Mouse (Mus musculus): ENCODE data around the gene Diablo. TPM values are rescaled to one million over a fixed set of nuclear protein-coding genes. Genes with fewer than 3 reads are reported as not detected.
A peak's percentile ranks its signal among the peaks of the same experiment; 100 is the strongest.

Gene Diablo
- polyA plus RNA-seq, 1 experiment = 73.1 TPM

- Histone ChIP-seq H3K9ac (ENCODE audit: low read depth, poor library complexity, severe bottlenecking) (no peak overlapping the region), H3K36me3 (ENCODE audit: control insufficient read depth, insufficient read depth, low read length, poor library complexity, severe bottlenecking) (no peaks in the 10 kb centered on the region), H3K4me3 (ENCODE audit: low read depth, low read length) (no peak overlapping the region), H3K4me1 (ENCODE audit: control insufficient read depth, insufficient read depth, low read length) (peaks cover 2% of the 10 kb centered on the region), H3K9me3 (replicated peaks; ENCODE audit: control insufficient read depth, insufficient read depth, low read length, poor library complexity, severe bottlenecking) (no peaks in the 10 kb centered on the region), H3K27ac (ENCODE audit: insufficient read depth, low read length) (no peak overlapping the region), H3K27me3 (ENCODE audit: control insufficient read depth, insufficient read depth, low read length, poor library complexity, severe bottlenecking) (no peaks in the 10 kb centered on the region)
- peak; percentile 44 for TF ChIP-seq CTCF (IDR thresholded peaks at IDR 0.05; ENCODE audit: low read depth, low read length)
- TF ChIP-seq EP300 (IDR thresholded peaks at IDR 0.05; ENCODE audit: insufficient read depth, low read depth, low read length) = no peak
Observed at GRCm38 (mm10) chr5:123499717-123500116, 24.3 kb downstream of the Diablo start.

DNA sequence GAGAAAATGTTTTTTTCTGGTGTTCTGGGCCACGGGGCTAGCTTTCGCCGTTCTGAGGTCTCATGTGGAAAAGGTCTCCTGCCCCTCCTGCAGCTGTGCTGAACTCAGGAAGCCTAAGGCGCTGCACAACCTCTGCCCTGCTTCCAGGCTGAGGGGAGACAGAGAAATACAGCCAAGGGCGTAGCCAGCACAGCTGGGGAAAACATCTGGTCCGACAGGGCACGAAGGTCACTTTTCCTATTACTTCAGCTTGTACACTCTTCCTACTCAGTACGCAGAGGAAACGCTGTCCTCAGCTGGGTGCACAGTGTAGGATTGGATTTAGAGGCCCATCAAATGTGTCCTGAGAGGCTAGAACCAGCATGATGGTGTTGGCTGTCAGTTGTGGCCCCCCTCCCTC lies 34.0 kb downstream of the Diablo start:
- Histone ChIP-seq H3K9me3 (replicated peaks; ENCODE audit: control insufficient read depth, insufficient read depth, low read length, poor library complexity, severe bottlenecking) (no peaks in the 10 kb centered on the region), H3K27me3 (ENCODE audit: control insufficient read depth, insufficient read depth, low read length, poor library complexity, severe bottlenecking) (no peaks in the 10 kb centered on the region), H3K9ac (ENCODE audit: low read depth, poor library complexity, severe bottlenecking) (no peak overlapping the region), H3K27ac (ENCODE audit: insufficient read depth, low read length) (no peak overlapping the region), H3K4me3 (ENCODE audit: low read depth, low read length) (no peak overlapping the region), H3K36me3 (ENCODE audit: control insufficient read depth, insufficient read depth, low read length, poor library complexity, severe bottlenecking) (no peaks in the 10 kb centered on the region), H3K4me1 (ENCODE audit: control insufficient read depth, insufficient read depth, low read length) (no peaks in the 10 kb centered on the region)
- no peak for TF ChIP-seq EP300 (IDR thresholded peaks at IDR 0.05; ENCODE audit: insufficient read depth, low read depth, low read length)
- no peak for TF ChIP-seq CTCF (IDR thresholded peaks at IDR 0.05; ENCODE audit: low read depth, low read length)
- TF ChIP-seq POLR2A (IDR thresholded peaks at IDR 0.05; ENCODE audit: insufficient read depth, low read length) = no peak

- H3K27me3 ChIP-seq (ENCODE audit: control insufficient read depth, insufficient read depth, low read length, poor library complexity, severe bottlenecking) = no peaks in the 10 kb centered on the region
- no peak within 1 kb of the TSS for H3K27ac ChIP-seq (ENCODE audit: insufficient read depth, low read length)
- H3K4me1 ChIP-seq (ENCODE audit: control insufficient read depth, insufficient read depth, low read length) = no peaks in the 10 kb centered on the region
- H3K36me3 ChIP-seq (ENCODE audit: control insufficient read depth, insufficient read depth, low read length, poor library complexity, severe bottlenecking) = no peaks in the 10 kb centered on the region
- H3K9me3 ChIP-seq (replicated peaks; ENCODE audit: control insufficient read depth, insufficient read depth, low read length, poor library complexity, severe bottlenecking) = no peaks in the 10 kb centered on the region
- TF ChIP-seq EP300 (IDR thresholded peaks at IDR 0.05; ENCODE audit: insufficient read depth, low read depth, low read length) (no peak), POLR2A (IDR thresholded peaks at IDR 0.05; ENCODE audit: insufficient read depth, low read length) (no peak), CTCF (IDR thresholded peaks at IDR 0.05; ENCODE audit: low read depth, low read length) (no peak)
- no peak within 1 kb of the TSS for H3K4me3 ChIP-seq (ENCODE audit: low read depth, low read length)
- no peak within 1 kb of the TSS for H3K9ac ChIP-seq (ENCODE audit: low read depth, poor library complexity, severe bottlenecking)
Observed at GRCm38 (mm10) chr5:123489112-123489785, 34.7 kb downstream of the Diablo start, which contains the start of the genes Lrrc43 and Il31. Gene Lrrc43, plus strand, starts transcription at chr5:123489305. Gene Il31, minus strand, starts transcription at chr5:123489489.

GRCm38 (mm10) chr5:123487659-123488395 lies 36.1 kb downstream of the Diablo start:
- Histone ChIP-seq H3K27ac (ENCODE audit: insufficient read depth, low read length) (no peak overlapping the region), H3K9me3 (replicated peaks; ENCODE audit: control insufficient read depth, insufficient read depth, low read length, poor library complexity, severe bottlenecking) (no peaks in the 10 kb centered on the region), H3K9ac (ENCODE audit: low read depth, poor library complexity, severe bottlenecking) (no peak overlapping the region), H3K36me3 (ENCODE audit: control insufficient read depth, insufficient read depth, low read length, poor library complexity, severe bottlenecking) (no peaks in the 10 kb centered on the region), H3K27me3 (ENCODE audit: control insufficient read depth, insufficient read depth, low read length, poor library complexity, severe bottlenecking) (no peaks in the 10 kb centered on the region), H3K4me3 (ENCODE audit: low read depth, low read length) (no peak overlapping the region), H3K4me1 (ENCODE audit: control insufficient read depth, insufficient read depth, low read length) (no peaks in the 10 kb centered on the region)
- TF ChIP-seq CTCF (IDR thresholded peaks at IDR 0.05; ENCODE audit: low read depth, low read length) (no peak), POLR2A (IDR thresholded peaks at IDR 0.05; ENCODE audit: insufficient read depth, low read length) (no peak), EP300 (IDR thresholded peaks at IDR 0.05; ENCODE audit: insufficient read depth, low read depth, low read length) (no peak)

GRCm38 (mm10) chr5:123473817-123474216 lies 50.2 kb downstream of the Diablo start:
- no peaks in the 10 kb centered on the region; the same call in 1 of the 2 replicates for H3K27me3 ChIP-seq (ENCODE audit: control insufficient read depth, insufficient read depth, low read length, poor library complexity, severe bottlenecking)
- H3K9ac ChIP-seq (ENCODE audit: low read depth, poor library complexity, severe bottlenecking) = no peak overlapping the region
- no peak overlapping the region for H3K27ac ChIP-seq (ENCODE audit: insufficient read depth, low read length)
- H3K9me3 ChIP-seq (replicated peaks; ENCODE audit: control insufficient read depth, insufficient read depth, low read length, poor library complexity, severe bottlenecking) = no peaks in the 10 kb centered on the region
- H3K36me3 ChIP-seq (ENCODE audit: control insufficient read depth, insufficient read depth, low read length, poor library complexity, severe bottlenecking) = no peaks in the 10 kb centered on the region
- TF ChIP-seq POLR2A (IDR thresholded peaks at IDR 0.05; ENCODE audit: insufficient read depth, low read length) (no peak), EP300 (IDR thresholded peaks at IDR 0.05; ENCODE audit: insufficient read depth, low read depth, low read length) (no peak), CTCF (IDR thresholded peaks at IDR 0.05; ENCODE audit: low read depth, low read length) (no peak)
- no peaks in the 10 kb centered on the region for H3K4me1 ChIP-seq (ENCODE audit: control insufficient read depth, insufficient read depth, low read length)
- no peak overlapping the region for H3K4me3 ChIP-seq (ENCODE audit: low read depth, low read length)
